Mouse (Mus musculus): ENCODE measurements around the gene Hexa. TPM values are rescaled to one million over a fixed set of nuclear protein-coding genes. Genes with fewer than 3 reads are reported as not detected.

The Hexa gene
- polyA plus RNA-seq, 1 experiment from 2014 or later = 91.4 TPM

DNA sequence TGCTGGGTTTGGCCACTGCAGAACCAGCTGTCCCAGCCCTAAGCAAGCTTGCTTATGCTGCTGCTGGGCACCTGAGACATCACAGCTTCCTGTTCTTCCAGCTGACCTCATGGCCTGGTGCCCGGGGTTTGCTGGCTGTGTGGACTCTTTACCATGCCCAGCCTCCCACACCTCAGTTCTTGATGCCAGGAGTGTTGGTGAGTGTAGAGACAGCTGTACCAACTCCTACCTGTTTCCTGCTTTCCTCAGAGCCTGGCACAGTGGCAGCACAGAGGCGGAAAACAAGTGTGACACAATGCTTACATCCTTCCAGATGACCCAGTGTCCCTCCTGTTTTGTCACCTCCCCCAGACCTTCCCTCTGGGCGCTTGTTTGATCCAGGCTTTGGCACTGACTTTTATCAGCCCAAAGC lies 12.3 kb downstream of the Hexa start:
- Histone ChIP-seq H3K9me3 (ENCODE audit: control insufficient read depth, low read length) (no peaks in the 10 kb centered on the region), H3K27me3 (ENCODE audit: control insufficient read depth, insufficient read depth, low read length) (no peaks in the 10 kb centered on the region), H3K27ac (replicated peaks in 1 of 2; ENCODE audit: control insufficient read depth in 1 of 2, insufficient read depth in 1 of 2, low read depth in 2 of 2, low read length in 2 of 2) (0 out of 4 replicates have a peak overlapping the region, but pooled peaks of 1 of the 2 experiments have one; percentile 37), H3K4me1 (ENCODE audit: control insufficient read depth in 2 of 2, insufficient read depth in 2 of 2, low read length in 2 of 2) (peaks cover 9 to 17% of the 10 kb centered on the region in 2 experiments; a peak in 3 of 4 replicates), H3K4me2 (ENCODE audit: low read length) (no peak overlapping the region), H3K9ac (ENCODE audit: low read length) (no peak overlapping the region), H3K36me3 (ENCODE audit: control insufficient read depth, insufficient read depth, low read length) (peaks cover 23% of the 10 kb centered on the region), H3K4me3 (ENCODE audit: control insufficient read depth in 1 of 2, insufficient read depth in 1 of 2, low read depth in 1 of 2, low read length in 2 of 2) (no peak overlapping the region)
- ATAC-seq (ENCODE audit: insufficient number of reproducible peaks, insufficient read depth, low FRiP score, low read depth) = peak; percentile 31
- 47% methylated on average over 3 of the region's 3 CpGs for WGBS

DNA sequence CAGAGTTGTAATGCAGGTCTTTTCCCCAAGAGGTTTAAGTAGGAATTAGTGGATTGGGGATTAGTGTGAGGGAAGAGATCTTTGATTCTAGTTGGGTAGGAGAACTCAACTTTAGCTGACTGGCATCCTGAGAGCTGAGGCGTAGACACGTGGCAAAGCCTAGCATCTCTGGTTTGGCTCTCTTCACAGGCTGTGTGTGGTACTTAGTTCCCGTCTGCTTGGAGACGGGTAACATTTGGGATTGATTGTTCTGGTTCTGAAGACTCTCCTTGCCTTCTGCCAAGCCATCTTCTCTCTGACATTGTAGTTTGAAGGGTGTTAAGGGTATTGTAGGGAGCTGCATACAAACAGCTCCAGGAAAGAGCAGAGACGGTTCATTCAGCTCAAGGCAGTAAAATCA lies 13.3 kb downstream of the Hexa start:
- no peak overlapping the region for H3K4me2 ChIP-seq (ENCODE audit: low read length)
- WGBS = 84% methylated on average over 5 of the region's 5 CpGs
- H3K27ac ChIP-seq (replicated peaks in 1 of 2; ENCODE audit: control insufficient read depth in 1 of 2, insufficient read depth in 1 of 2, low read depth in 2 of 2, low read length in 2 of 2) = no peak overlapping the region
- no peak overlapping the region for H3K9ac ChIP-seq (ENCODE audit: low read length)
- H3K4me1 ChIP-seq (ENCODE audit: control insufficient read depth in 2 of 2, insufficient read depth in 2 of 2, low read length in 2 of 2) = peaks cover 9 to 17% of the 10 kb centered on the region in 2 experiments; a peak in 3 of 4 replicates
- H3K9me3 ChIP-seq (ENCODE audit: control insufficient read depth, low read length) = no peaks in the 10 kb centered on the region
- no peak overlapping the region for H3K4me3 ChIP-seq (ENCODE audit: control insufficient read depth in 1 of 2, insufficient read depth in 1 of 2, low read depth in 1 of 2, low read length in 2 of 2)
- H3K27me3 ChIP-seq (ENCODE audit: control insufficient read depth, insufficient read depth, low read length) = no peaks in the 10 kb centered on the region
- no peak for ATAC-seq (ENCODE audit: insufficient number of reproducible peaks, insufficient read depth, low FRiP score, low read depth)
- peaks cover 30% of the 10 kb centered on the region for H3K36me3 ChIP-seq (ENCODE audit: control insufficient read depth, insufficient read depth, low read length)

DNA sequence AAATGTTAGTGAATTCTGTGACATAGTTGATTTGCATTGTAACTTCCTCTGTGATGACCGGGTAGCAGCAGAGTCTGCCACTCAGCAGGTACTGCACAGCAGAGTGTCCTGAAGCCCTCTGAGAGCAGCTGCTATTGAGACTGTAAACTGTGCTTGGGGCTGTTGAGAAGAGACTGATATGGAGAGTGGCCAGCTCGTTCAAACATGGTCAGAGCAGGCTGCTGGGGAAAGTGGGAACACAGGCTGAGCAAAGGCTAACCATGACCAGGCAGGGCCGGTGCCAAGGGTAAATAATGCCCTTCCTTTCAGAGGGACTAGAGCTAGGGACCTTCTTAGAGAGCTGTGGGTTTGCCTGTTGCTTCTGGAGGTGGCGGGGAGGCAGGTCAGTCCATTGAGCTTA lies 14.4 kb downstream of the Hexa start:
- no peaks in the 10 kb centered on the region for H3K9me3 ChIP-seq (ENCODE audit: control insufficient read depth, low read length)
- H3K36me3 ChIP-seq (ENCODE audit: control insufficient read depth, insufficient read depth, low read length) = peaks cover 41% of the 10 kb centered on the region
- ATAC-seq (ENCODE audit: insufficient number of reproducible peaks, insufficient read depth, low FRiP score, low read depth) = no peak
- peaks cover 9 to 17% of the 10 kb centered on the region in 2 experiments; a peak in 3 of 4 replicates for H3K4me1 ChIP-seq (ENCODE audit: control insufficient read depth in 2 of 2, insufficient read depth in 2 of 2, low read length in 2 of 2)
- H3K27ac ChIP-seq (replicated peaks in 1 of 2; ENCODE audit: control insufficient read depth in 1 of 2, insufficient read depth in 1 of 2, low read depth in 2 of 2, low read length in 2 of 2) = no peak overlapping the region
- no peak overlapping the region for H3K4me3 ChIP-seq (ENCODE audit: control insufficient read depth in 1 of 2, insufficient read depth in 1 of 2, low read depth in 1 of 2, low read length in 2 of 2)
- no peaks in the 10 kb centered on the region for H3K27me3 ChIP-seq (ENCODE audit: control insufficient read depth, insufficient read depth, low read length)
- 55% methylated on average over 4 of the region's 4 CpGs for WGBS
- H3K9ac ChIP-seq (ENCODE audit: low read length) = no peak overlapping the region
- no peak overlapping the region for H3K4me2 ChIP-seq (ENCODE audit: low read length)

DNA sequence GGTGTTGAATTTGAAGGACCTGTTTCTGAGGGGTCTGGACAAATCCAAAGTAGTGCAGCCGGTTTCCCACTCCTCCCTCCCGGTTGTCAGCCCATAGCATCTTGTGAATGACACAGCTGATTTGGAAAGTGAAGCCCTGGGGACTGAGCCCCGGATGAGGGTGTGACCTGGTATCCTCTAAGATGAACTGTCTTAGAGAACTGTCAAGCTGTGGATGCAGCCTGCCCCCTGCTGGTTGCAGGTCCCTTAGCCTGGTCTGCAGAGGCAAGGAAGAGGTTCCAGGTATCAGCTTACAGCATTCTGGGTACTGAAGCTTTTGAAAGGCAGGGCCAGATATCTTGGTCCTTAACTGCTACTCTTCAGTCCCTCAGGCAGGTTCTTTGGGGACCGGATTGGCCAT lies 26.3 kb downstream of the Hexa start:
- Histone ChIP-seq H3K27ac (replicated peaks in 1 of 2; ENCODE audit: control insufficient read depth in 1 of 2, insufficient read depth in 1 of 2, low read depth in 2 of 2, low read length in 2 of 2) (no peak overlapping the region), H3K4me1 (ENCODE audit: control insufficient read depth in 2 of 2, insufficient read depth in 2 of 2, low read length in 2 of 2) (no peaks in the 10 kb centered on the region), H3K9ac (ENCODE audit: low read length) (no peak overlapping the region), H3K9me3 (ENCODE audit: control insufficient read depth, low read length) (no peaks in the 10 kb centered on the region), H3K27me3 (ENCODE audit: control insufficient read depth, insufficient read depth, low read length) (0 out of 2 replicates have a peak, but pooled peaks cover 5% of the 10 kb centered on the region), H3K4me2 (ENCODE audit: low read length) (no peak overlapping the region), H3K4me3 (ENCODE audit: control insufficient read depth in 1 of 2, insufficient read depth in 1 of 2, low read depth in 1 of 2, low read length in 2 of 2) (no peak overlapping the region), H3K36me3 (ENCODE audit: control insufficient read depth, insufficient read depth, low read length) (peaks cover 44% of the 10 kb centered on the region)
- WGBS = 18% methylated on average over 4 of the region's 4 CpGs
- no peak for ATAC-seq (ENCODE audit: insufficient number of reproducible peaks, insufficient read depth, low FRiP score, low read depth)

DNA sequence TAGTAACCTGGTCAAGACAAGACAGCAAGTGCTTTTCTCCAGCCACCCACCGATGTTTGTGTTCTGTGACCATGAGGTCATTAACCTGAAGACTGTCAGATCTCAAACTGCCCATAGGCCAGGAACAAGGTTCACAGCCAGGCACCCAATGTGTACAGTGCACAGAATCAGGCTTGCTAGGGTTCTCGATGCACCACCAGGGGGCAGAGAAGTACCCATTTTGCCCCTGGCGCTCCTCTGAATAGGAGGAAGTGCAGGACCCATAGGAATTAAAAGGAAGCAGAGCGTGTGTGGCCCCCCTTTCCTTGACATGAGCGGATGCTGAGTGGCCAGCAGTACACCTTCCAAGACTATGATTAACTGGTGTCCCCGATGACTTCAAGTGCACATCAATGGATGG lies 27.8 kb downstream of the Hexa start:
- H3K27ac ChIP-seq (replicated peaks in 1 of 2; ENCODE audit: control insufficient read depth in 1 of 2, insufficient read depth in 1 of 2, low read depth in 2 of 2, low read length in 2 of 2) = no peak overlapping the region
- no peak overlapping the region for H3K4me3 ChIP-seq (ENCODE audit: control insufficient read depth in 1 of 2, insufficient read depth in 1 of 2, low read depth in 1 of 2, low read length in 2 of 2)
- H3K4me2 ChIP-seq (ENCODE audit: low read length) = no peak overlapping the region
- peaks cover 29% of the 10 kb centered on the region for H3K36me3 ChIP-seq (ENCODE audit: control insufficient read depth, insufficient read depth, low read length)
- ATAC-seq (ENCODE audit: insufficient number of reproducible peaks, insufficient read depth, low FRiP score, low read depth) = peak; percentile 45; the same call in 1 of the 2 replicates
- no peaks in the 10 kb centered on the region for H3K4me1 ChIP-seq (ENCODE audit: control insufficient read depth in 2 of 2, insufficient read depth in 2 of 2, low read length in 2 of 2)
- no peak overlapping the region for H3K9ac ChIP-seq (ENCODE audit: low read length)
- 0 out of 2 replicates have a peak, but pooled peaks cover 5% of the 10 kb centered on the region for H3K27me3 ChIP-seq (ENCODE audit: control insufficient read depth, insufficient read depth, low read length)
- 24% methylated on average over 6 of the region's 6 CpGs for WGBS
- H3K9me3 ChIP-seq (ENCODE audit: control insufficient read depth, low read length) = no peaks in the 10 kb centered on the region

DNA sequence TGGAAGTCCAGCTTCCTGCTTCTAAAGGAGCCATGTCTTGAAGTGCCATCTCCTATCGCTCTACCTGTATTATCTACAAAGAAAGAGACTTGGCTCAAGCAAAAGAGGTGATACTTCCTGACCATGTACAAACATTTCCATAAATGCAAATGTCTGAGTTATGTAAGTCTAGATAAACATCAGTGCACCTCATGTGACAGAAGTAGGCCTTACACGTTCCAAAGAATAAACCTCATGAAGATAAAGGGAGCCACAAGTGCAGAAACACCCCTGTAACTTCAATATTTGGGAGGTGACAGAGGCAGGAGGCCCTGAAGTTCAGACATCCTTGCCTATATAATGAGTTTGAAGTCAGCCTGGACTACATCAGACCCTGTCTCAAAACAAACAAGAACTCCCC lies 32.5 kb downstream of the Hexa start:
- Histone ChIP-seq H3K9ac (ENCODE audit: low read length) (no peak overlapping the region), H3K36me3 (ENCODE audit: control insufficient read depth, insufficient read depth, low read length) (no peaks in the 10 kb centered on the region), H3K27me3 (ENCODE audit: control insufficient read depth, insufficient read depth, low read length) (peaks cover 15% of the 10 kb centered on the region; the same call in 1 of the 2 replicates), H3K4me1 (ENCODE audit: control insufficient read depth in 2 of 2, insufficient read depth in 2 of 2, low read length in 2 of 2) (no peaks in the 10 kb centered on the region), H3K27ac (replicated peaks in 1 of 2; ENCODE audit: control insufficient read depth in 1 of 2, insufficient read depth in 1 of 2, low read depth in 2 of 2, low read length in 2 of 2) (no peak overlapping the region), H3K4me3 (ENCODE audit: control insufficient read depth in 1 of 2, insufficient read depth in 1 of 2, low read depth in 1 of 2, low read length in 2 of 2) (no peak overlapping the region), H3K4me2 (ENCODE audit: low read length) (no peak overlapping the region), H3K9me3 (ENCODE audit: control insufficient read depth, low read length) (no peaks in the 10 kb centered on the region)
- no peak for ATAC-seq (ENCODE audit: insufficient number of reproducible peaks, insufficient read depth, low FRiP score, low read depth)
- 64% methylated on average over 2 of the region's 2 CpGs for WGBS

DNA sequence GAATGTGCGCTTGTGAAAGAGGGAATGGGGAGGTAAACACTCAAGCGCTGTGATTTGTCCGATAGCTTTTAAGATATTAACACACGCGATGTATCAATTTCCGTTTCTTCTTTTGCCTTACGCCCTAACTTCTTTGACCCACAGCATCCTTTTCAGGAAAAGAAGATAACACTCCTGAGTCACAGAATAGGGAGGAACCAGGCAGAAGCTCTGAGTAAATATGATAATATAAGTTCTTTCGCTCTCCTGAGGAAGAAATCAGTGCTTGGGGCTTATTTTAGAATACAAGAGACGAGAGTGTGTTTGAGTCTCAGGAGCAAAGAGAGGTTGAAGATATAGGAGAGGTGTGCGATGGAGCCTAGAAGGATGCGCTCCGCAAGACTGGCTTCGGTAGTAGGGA lies 38.1 kb downstream of the Hexa start:
- Histone ChIP-seq H3K4me1 (ENCODE audit: control insufficient read depth in 2 of 2, insufficient read depth in 2 of 2, low read length in 2 of 2) (peaks cover 4 to 12% of the 10 kb centered on the region in 2 experiments; a peak in 2 of 4 replicates), H3K9ac (ENCODE audit: low read length) (no peak overlapping the region), H3K36me3 (ENCODE audit: control insufficient read depth, insufficient read depth, low read length) (no peaks in the 10 kb centered on the region), H3K27me3 (ENCODE audit: control insufficient read depth, insufficient read depth, low read length) (peaks cover 30% of the 10 kb centered on the region), H3K4me3 (ENCODE audit: control insufficient read depth in 1 of 2, insufficient read depth in 1 of 2, low read depth in 1 of 2, low read length in 2 of 2) (peak overlapping the region; percentile 43 to 45), H3K9me3 (ENCODE audit: control insufficient read depth, low read length) (no peaks in the 10 kb centered on the region), H3K4me2 (ENCODE audit: low read length) (peak overlapping the region; percentile 75), H3K27ac (replicated peaks in 1 of 2; ENCODE audit: control insufficient read depth in 1 of 2, insufficient read depth in 1 of 2, low read depth in 2 of 2, low read length in 2 of 2) (no peak overlapping the region)
- 11% methylated on average over 13 of the region's 13 CpGs for WGBS
- no peak for ATAC-seq (ENCODE audit: insufficient number of reproducible peaks, insufficient read depth, low FRiP score, low read depth)

All from heart, embryonic 14.5 days (tissue).